Mouse (Mus musculus) embryonic stem cell, embryonic (primary cell): ENCODE measurements at regions not wholly inside any gene's neighbourhood (a gene's known extent, or its start where the extent isn't known, plus 50 kb on each side); places are given as distances from the start of the nearest gene placed in this dataset.

Experiments used
- CTCF ChIA-PET, 4 experiments: fragments of 300-600 bp in 2 of 4; fragments of 350-600 bp in 2 of 4; sonication (Branson Sonifier 250); formaldehyde crosslinking; loops; one replicate each; lab custom pipeline; 2022; ENCODE audit warnings: inconsistent platforms in 2 of 4; lab: Charles Lee
- POLR2A ChIA-PET, 4 experiments: fragments of 300-600 bp in 2 of 4; fragments of 350-600 bp in 2 of 4; sonication (Branson Sonifier 250); formaldehyde crosslinking; loops; one replicate each; lab custom pipeline; 2022; ENCODE audit warnings: antibody characterized with exemption in 4 of 4, inconsistent platforms in 1 of 4; lab: Charles Lee

- CTCF ChIA-PET, result no interaction called here
- POLR2A ChIA-PET, result no interaction called here
Observed at GRCm38 (mm10) chr16:93246825-93247224, 357.0 kb downstream of the Setd4 start.

DNA sequence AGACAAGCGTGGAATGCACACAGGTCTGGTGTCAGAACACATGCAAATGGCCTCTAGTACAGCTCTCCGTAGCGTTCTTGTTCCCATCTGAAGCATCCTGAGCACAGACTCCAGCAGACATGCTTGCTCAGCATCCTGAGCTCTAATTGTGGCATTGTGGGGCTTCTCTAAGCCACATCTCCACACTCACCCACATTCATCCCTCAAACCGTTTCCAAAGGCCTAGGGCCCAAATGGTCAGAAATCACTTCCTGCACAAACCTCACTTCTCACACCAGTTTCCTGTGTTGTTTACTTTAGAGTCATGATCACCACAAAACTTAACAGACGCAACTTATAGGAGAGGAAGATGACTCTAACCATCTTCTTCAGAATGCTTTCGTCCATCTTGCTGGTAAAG is 358.1 kb downstream of the Setd4 start:
- ChIA-PET POLR2A (no interaction called here), CTCF (no interaction called here)

DNA sequence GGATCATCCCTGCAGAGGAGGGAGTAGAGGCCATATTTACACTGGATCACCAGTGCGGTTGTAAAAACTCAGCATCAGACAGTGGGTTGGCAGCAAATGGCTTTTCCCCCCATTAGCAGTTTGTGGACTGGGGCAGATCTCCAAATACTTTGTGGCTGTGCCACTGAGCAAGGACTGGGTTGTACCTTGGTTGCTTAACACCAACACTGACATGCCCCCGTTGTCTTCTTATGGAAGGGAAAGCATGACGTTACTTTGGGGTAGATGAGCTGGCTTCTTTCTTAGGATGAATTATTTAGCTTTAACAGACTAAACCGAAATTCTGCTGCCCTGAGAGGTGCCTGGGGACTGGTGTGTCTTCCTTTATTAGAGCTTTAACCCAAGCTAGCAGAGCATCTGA is 365.0 kb downstream of the Setd4 start:
- ChIA-PET POLR2A (no interaction called here), CTCF (no interaction called here)

DNA sequence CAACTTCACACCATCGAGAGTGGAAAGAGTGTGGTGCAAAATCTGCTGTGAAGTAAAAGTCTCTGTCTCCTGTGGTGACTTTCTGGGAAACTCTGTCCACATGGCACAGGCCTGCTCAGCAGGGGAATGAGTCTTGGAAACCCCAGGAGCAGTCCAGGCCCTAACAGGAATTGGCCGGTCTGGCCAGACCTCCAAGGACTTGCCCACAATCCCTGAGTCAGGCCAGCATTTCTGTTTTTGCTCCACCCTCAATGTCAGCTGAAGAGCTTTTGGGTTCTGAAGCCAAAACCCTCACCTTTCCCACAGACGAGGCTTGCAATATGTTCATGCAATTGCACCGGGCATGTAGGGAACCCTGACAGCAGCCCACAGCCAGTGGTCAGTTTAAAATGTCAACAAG is 365.5 kb downstream of the Setd4 start:
- POLR2A ChIA-PET, result no interaction called here
- CTCF ChIA-PET, result no interaction called here

GRCm38 (mm10) chr16:93225644-93226043 is 378.2 kb downstream of the Setd4 start:
- CTCF ChIA-PET, result no interaction called here
- POLR2A ChIA-PET, result interaction anchor here in 1 of 4 experiments (0.6 kb wide), 1 partner anchor 46 kb away, joined by 5 read pairs; no protein-coding TSS in a partner anchor

- POLR2A ChIA-PET, result interaction anchor here in 1 of 4 experiments (0.6 kb wide), 1 partner anchor 45 kb away, joined by 5 read pairs; no protein-coding TSS in a partner anchor
Observed at GRCm38 (mm10) chr16:93225196-93225595, 378.7 kb downstream of the Setd4 start.

GRCm38 (mm10) chr16:93219731-93220130 is 384.1 kb downstream of the Setd4 start:
- CTCF ChIA-PET, result no interaction called here

More at GRCm38 (mm10) chr16:93225196-93225595, 378.7 kb downstream of the Setd4 start:
- CTCF ChIA-PET, result interaction anchor here in 1 of 4 experiments (0.7 kb wide), 1 partner anchor 615 kb away, joined by 5 read pairs; no protein-coding TSS in a partner anchor

GRCm38 (mm10) chr16:93218402-93218801 is 385.5 kb downstream of the Setd4 start:
- CTCF ChIA-PET, result interaction anchor here in 2 of 4 experiments (0.5 to 2.0 kb wide), 4 partner anchors 13 to 734 kb away, joined by 3 to 12 read pairs (median 5); no protein-coding TSS in a partner anchor
- POLR2A ChIA-PET, result interaction anchor here in 1 of 4 experiments (0.5 kb wide), 1 partner anchor 721 kb away, joined by 3 read pairs; no protein-coding TSS in a partner anchor

More at GRCm38 (mm10) chr16:93219731-93220130, 384.1 kb downstream of the Setd4 start:
- POLR2A ChIA-PET, result no interaction called here

GRCm38 (mm10) chr16:93217600-93218226 is 386.1 kb downstream of the Setd4 start:
- ChIA-PET CTCF (interaction anchor here in 3 of 4 experiments (0.5 to 2.0 kb wide), 7 partner anchors 14 to 735 kb away, joined by 3 to 12 read pairs (median 6); no protein-coding TSS in a partner anchor), POLR2A (interaction anchor here in 1 of 4 experiments (0.5 kb wide), 1 partner anchor 720 kb away, joined by 3 read pairs; no protein-coding TSS in a partner anchor)

DNA sequence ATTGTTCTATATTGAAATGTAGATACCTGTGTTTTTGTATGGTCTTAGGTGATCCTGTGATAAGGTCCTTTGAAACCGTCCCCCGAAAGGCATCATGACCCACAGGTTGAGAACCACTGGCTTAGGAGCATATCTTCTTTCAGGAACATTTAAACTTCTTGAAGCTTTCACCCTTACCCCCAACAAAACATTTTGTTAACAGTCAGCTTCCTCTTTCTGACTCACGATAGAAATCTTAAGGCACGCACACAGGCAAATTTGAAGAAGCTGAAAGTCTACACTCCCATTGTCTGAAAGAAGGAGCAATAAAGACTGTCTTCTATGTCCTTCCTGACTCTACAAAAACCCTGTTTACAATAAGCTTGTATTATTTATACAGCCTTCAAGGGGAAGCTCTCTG is 388.2 kb downstream of the Setd4 start:
- ChIA-PET CTCF (no interaction called here), POLR2A (no interaction called here)

- ChIA-PET POLR2A (interaction anchor here in 1 of 4 experiments (0.7 to 1.2 kb wide), 2 partner anchors 20 to 648 kb away, joined by 3 read pairs; no protein-coding TSS in a partner anchor), CTCF (no interaction called here)
Observed at GRCm38 (mm10) chr16:93213618-93214017, 387.7 kb upstream of the Runx1 start.

DNA sequence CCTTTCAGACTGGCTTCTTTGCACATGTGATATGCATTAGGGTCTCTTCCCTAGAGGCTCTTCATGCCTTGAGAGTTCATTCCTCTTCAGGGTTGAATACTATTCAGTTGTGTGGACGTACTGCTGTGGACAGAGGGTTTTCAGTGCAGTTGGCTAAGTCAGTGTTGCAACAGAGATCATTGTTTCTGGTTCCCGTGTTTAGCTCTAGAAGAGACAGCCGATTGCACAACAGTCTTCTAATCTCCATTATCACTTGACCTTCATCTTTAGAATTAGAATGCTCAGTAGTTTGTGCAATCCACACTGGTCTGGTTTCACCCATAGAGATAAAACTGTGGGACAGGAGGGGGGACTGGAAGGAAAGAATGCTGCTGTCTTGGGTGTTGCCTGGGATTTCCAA is 381.7 kb upstream of the Runx1 start:
- ChIA-PET POLR2A (no interaction called here), CTCF (no interaction called here)

- ChIA-PET POLR2A (no interaction called here), CTCF (no interaction called here)
Observed at GRCm38 (mm10) chr16:93207217-93207616, 381.3 kb upstream of the Runx1 start.

GRCm38 (mm10) chr16:93206325-93206724 is 380.4 kb upstream of the Runx1 start:
- ChIA-PET CTCF (no interaction called here), POLR2A (interaction anchor here in 2 of 4 experiments (0.6 kb wide), 2 partner anchors 77 to 97 kb away, joined by 3 to 4 read pairs; no protein-coding TSS in a partner anchor)

GRCm38 (mm10) chr16:93204601-93205000 is 378.7 kb upstream of the Runx1 start:
- ChIA-PET CTCF (no interaction called here), POLR2A (no interaction called here)

DNA sequence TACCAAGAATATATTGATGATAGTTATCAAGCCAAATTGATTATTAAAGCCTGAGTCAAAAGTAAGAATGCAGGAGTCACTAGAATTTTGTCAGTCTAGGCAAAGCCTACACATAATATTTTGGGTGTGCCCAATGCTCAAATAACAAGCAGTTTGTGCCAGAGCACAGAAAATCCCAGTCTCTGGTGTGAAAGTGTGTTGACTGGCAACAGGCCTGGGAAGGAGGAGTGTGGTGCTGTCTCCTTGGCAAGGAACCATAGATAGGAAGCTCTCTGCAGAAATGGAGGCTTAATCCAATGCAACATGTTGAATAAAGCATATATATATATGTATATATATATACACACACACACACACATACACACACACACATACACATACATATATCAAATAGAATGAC is 376.6 kb upstream of the Runx1 start:
- POLR2A ChIA-PET, result interaction anchor here in 1 of 4 experiments (0.7 kb wide), 1 partner anchor 15 kb away, joined by 3 read pairs; no protein-coding TSS in a partner anchor
- CTCF ChIA-PET, result no interaction called here

DNA sequence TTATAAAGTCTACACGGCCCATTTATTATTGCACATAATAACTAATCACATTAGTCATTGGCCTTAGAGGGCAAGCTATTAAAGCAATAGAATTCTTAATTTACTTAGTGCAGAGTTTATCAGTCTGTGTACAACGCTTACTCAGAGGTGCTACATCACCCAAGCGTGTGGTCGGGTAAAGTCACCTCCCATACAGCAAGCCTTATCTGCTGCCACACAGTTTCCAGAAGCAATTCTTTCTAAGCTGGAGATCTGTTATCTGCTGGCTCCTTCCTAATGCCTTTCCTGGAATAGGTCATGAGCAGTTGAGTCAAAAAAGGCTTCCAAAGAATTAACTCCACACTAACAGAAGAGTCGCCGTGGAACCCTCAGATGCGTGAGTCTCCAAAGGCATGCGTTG is 371.4 kb upstream of the Runx1 start:
- ChIA-PET CTCF (no interaction called here), POLR2A (no interaction called here)

DNA sequence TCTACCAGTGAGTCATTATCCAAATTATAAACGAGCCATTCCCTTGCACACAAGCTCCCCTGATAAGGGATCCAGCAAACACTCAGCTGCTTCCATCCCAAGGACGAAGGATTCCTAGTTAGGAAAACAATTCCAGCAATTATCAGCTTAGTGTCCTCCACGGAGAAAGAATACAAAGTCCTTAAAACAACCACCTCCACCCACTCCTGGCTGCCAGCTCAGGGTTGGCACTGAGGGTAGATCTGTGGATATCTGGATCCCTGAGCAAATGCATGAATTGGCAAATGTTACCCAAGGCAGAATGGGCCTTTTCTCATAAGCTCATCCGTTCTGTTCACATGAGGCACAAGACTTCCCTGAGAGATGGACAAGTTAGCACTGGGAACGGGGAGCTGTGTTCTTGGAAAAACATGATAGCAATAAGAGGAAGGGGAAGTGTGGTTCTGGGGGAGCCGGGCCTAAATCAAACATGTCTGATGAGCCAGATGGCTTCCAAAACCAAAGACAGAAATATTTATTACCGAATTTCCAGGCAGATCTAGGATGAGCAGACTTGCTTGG is 368.1 kb upstream of the Runx1 start:
- ChIA-PET POLR2A (interaction anchor here in 1 of 4 experiments (0.9 kb wide), 1 partner anchor 20 kb away, joined by 3 read pairs; no protein-coding TSS in a partner anchor), CTCF (interaction anchor here in 2 of 4 experiments (0.6 kb wide), 2 partner anchors 261 to 900 kb away, joined by 3 to 5 read pairs; no protein-coding TSS in a partner anchor)

DNA sequence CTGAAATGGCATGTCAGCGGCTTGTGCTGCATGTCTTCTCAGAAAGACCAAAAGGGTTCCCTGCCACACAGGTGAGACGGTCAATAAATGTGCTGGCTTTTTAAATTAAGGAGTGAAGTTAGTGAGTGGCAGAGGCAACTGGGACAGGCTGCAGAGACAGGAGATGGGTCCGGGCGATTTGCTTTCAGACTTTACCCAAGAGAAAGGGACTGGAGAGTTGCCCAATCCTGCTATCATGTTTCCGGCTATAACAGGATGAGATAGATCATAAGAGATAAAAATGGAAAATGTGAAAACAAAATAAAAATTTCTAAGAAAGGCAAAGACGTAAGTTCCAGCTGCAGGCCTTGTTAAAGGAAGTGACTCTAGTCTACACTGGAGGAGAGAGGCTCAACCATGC is 367.3 kb upstream of the Runx1 start:
- POLR2A ChIA-PET, result no interaction called here

GRCm38 (mm10) chr16:93192651-93193173 is 366.8 kb upstream of the Runx1 start:
- POLR2A ChIA-PET, result no interaction called here
- CTCF ChIA-PET, result no interaction called here

More for the DNA sequence above, 367.3 kb upstream of the Runx1 start:
- CTCF ChIA-PET, result interaction anchor here in 2 of 4 experiments (0.6 kb wide), 2 partner anchors 262 to 901 kb away, joined by 3 to 5 read pairs; no protein-coding TSS in a partner anchor
